ENCODE assay signal across 8 mouse cellular contexts in genomic region chr11:61266551-61267533, GRCm38 (mm10). TPM values are rescaled to one million over a fixed set of nuclear protein-coding genes. Genes with fewer than 3 reads are reported as not detected.
DNase-seq lines count a peak whose midpoint lies in the region; ATAC-seq and TF ChIP-seq lines count a peak whose summit lies in the region.

Gene Aldh3a2, minus strand, starts transcription at chr11:61267464.

- peak; percentile 99 for ATAC-seq in CD4-positive, CD25-positive, alpha-beta regulatory T cell, adult 4 months
- ATAC-seq in heart, embryonic 15.5 days (replicated peaks; ENCODE audit: insufficient number of reproducible peaks, insufficient read depth, low FRiP score, low read depth), result peak; percentile 98
- ATAC-seq in liver, embryonic 14.5 days (ENCODE audit: insufficient read depth), result peak; percentile 96
- peak; percentile 100 for ATAC-seq in neural tube, embryonic 11.5 days (ENCODE audit: insufficient read depth, low FRiP score, low TSS enrichment)
- peak; percentile 97 for ATAC-seq in stomach, postnatal 0 days (ENCODE audit: low FRiP score, low TSS enrichment)

- under 1% methylated on average over 58 of the region's 58 CpGs for WGBS in forebrain, embryonic 10.5 days
- under 1% methylated on average over 57 of the region's 58 CpGs for WGBS in heart, embryonic 15.5 days
- under 1% methylated on average over 58 of the region's 58 CpGs for WGBS in liver, embryonic 14.5 days (ENCODE audit: insufficient replicate concordance)
- 1% methylated on average over 58 of the region's 58 CpGs for WGBS in neural tube, embryonic 11.5 days
- WGBS in stomach, postnatal 0 days, result under 1% methylated on average over 57 of the region's 58 CpGs

- H3K27ac ChIP-seq in forebrain, embryonic 10.5 days, result peak within 1 kb of the TSS; percentile 92
- peak within 1 kb of the TSS; percentile 95 for H3K27ac ChIP-seq in heart, embryonic 15.5 days
- peak within 1 kb of the TSS; percentile 69 for H3K27ac ChIP-seq in liver, embryonic 14.5 days
- peak within 1 kb of the TSS; percentile 75 for H3K27ac ChIP-seq in neural tube, embryonic 11.5 days (ENCODE audit: low read depth, low read length)
- peak within 1 kb of the TSS; percentile 99 for H3K27ac ChIP-seq in stomach, postnatal 0 days (replicated peaks)

- H3K27me3 ChIP-seq in forebrain, embryonic 10.5 days (ENCODE audit: poor library complexity, severe bottlenecking), result peaks cover 19% of the 10 kb centered on the region
- no peaks in the 10 kb centered on the region for H3K27me3 ChIP-seq in heart, embryonic 15.5 days
- no peaks in the 10 kb centered on the region for H3K27me3 ChIP-seq in liver, embryonic 14.5 days (ENCODE audit: control insufficient read depth, insufficient read depth, low read length)
- no peaks in the 10 kb centered on the region for H3K27me3 ChIP-seq in neural tube, embryonic 11.5 days (ENCODE audit: control insufficient read depth, insufficient read depth, low read length)
- no peaks in the 10 kb centered on the region for H3K27me3 ChIP-seq in stomach, postnatal 0 days (ENCODE audit: control insufficient read depth, insufficient read depth, low read length)

- peak within 1 kb of the TSS; percentile 72 for H3K4me3 ChIP-seq in forebrain, embryonic 10.5 days
- H3K4me3 ChIP-seq in heart, embryonic 15.5 days, result peak within 1 kb of the TSS; percentile 85
- H3K4me3 ChIP-seq in liver, embryonic 14.5 days (ENCODE audit: insufficient read depth in 1 of 2, low read depth in 2 of 2, low read length in 2 of 2), result peak within 1 kb of the TSS; percentile 67 to 70
- peak within 1 kb of the TSS; percentile 53 for H3K4me3 ChIP-seq in neural tube, embryonic 11.5 days (ENCODE audit: low read depth, low read length)
- H3K4me3 ChIP-seq in stomach, postnatal 0 days (ENCODE audit: low read depth, low read length), result peak within 1 kb of the TSS; percentile 69

- H3K4me1 ChIP-seq in forebrain, embryonic 10.5 days, result peaks cover 15% of the 10 kb centered on the region
- H3K4me1 ChIP-seq in heart, embryonic 15.5 days (replicated peaks), result peaks cover 10% of the 10 kb centered on the region
- peaks cover 4 to 15% of the 10 kb centered on the region in 2 experiments for H3K4me1 ChIP-seq in liver, embryonic 14.5 days (replicated peaks; ENCODE audit: control insufficient read depth in 2 of 2, insufficient read depth in 2 of 2, low read length in 1 of 2)
- peaks cover 6% of the 10 kb centered on the region for H3K4me1 ChIP-seq in neural tube, embryonic 11.5 days (ENCODE audit: control insufficient read depth, insufficient read depth, low read length)
- no peaks in the 10 kb centered on the region; the same call in 1 of the 2 replicates for H3K4me1 ChIP-seq in stomach, postnatal 0 days (replicated peaks; ENCODE audit: control insufficient read depth, insufficient read depth)

- TF ChIP-seq CTCF in liver, embryonic 14.5 days (IDR thresholded peaks at IDR 0.05; ENCODE audit: low read depth), result peak; percentile 19
- TF ChIP-seq CTCF in stomach, postnatal 0 days (IDR thresholded peaks at IDR 0.05; ENCODE audit: low read depth), result peak; percentile 25; the same call in 1 of the 2 replicates

- TF ChIP-seq EP300 in liver, embryonic 14.5 days (IDR thresholded peaks at IDR 0.05; ENCODE audit: low read depth), result no peak
- TF ChIP-seq EP300 in stomach, postnatal 0 days (optimal IDR thresholded peaks at IDR 0.05), result no peak

- H3K9me3 ChIP-seq in forebrain, embryonic 10.5 days, result no peaks in the 10 kb centered on the region
- no peaks in the 10 kb centered on the region for H3K9me3 ChIP-seq in heart, embryonic 15.5 days (replicated peaks)
- H3K9me3 ChIP-seq in liver, embryonic 14.5 days (ENCODE audit: control insufficient read depth, low read length), result no peaks in the 10 kb centered on the region
- no peaks in the 10 kb centered on the region for H3K9me3 ChIP-seq in neural tube, embryonic 11.5 days (ENCODE audit: control insufficient read depth, low read length)
- H3K9me3 ChIP-seq in stomach, postnatal 0 days (ENCODE audit: control insufficient read depth, low read length), result no peaks in the 10 kb centered on the region

- H3K36me3 ChIP-seq in forebrain, embryonic 10.5 days (replicated peaks), result peaks cover 25% of the 10 kb centered on the region
- H3K36me3 ChIP-seq in heart, embryonic 15.5 days, result peaks cover 22% of the 10 kb centered on the region
- H3K36me3 ChIP-seq in liver, embryonic 14.5 days (replicated peaks; ENCODE audit: control insufficient read depth, insufficient read depth, low read depth), result no peaks in the 10 kb centered on the region
- no peaks in the 10 kb centered on the region for H3K36me3 ChIP-seq in neural tube, embryonic 11.5 days (ENCODE audit: control insufficient read depth, insufficient read depth, low read length)
- peaks cover 5% of the 10 kb centered on the region; the same call in 1 of the 2 replicates for H3K36me3 ChIP-seq in stomach, postnatal 0 days (ENCODE audit: control insufficient read depth, insufficient read depth, low read length)

- peak within 1 kb of the TSS; percentile 92 for H3K9ac ChIP-seq in heart, embryonic 15.5 days
- peak within 1 kb of the TSS; percentile 72 for H3K9ac ChIP-seq in liver, embryonic 14.5 days (replicated peaks)
- H3K9ac ChIP-seq in neural tube, embryonic 11.5 days (ENCODE audit: low read length), result peak within 1 kb of the TSS; percentile 82
- H3K9ac ChIP-seq in stomach, postnatal 0 days (ENCODE audit: low read length), result peak within 1 kb of the TSS; percentile 81

- peak; percentile 88 for DNase-seq in c-Kit-negative CD71-positive TER-119-positive erythroid progenitor cells, embryonic 14.5 days (ENCODE audit: low read depth, low spot score)
- DNase-seq in forebrain, embryonic 10.5 days (ENCODE audit: extremely low spot score, low spot score), result peak; percentile 93
- peak; percentile 98 for DNase-seq in kidney, postnatal 25 days
- peak; percentile 88 to 91 (median 88) for DNase-seq in liver, embryonic 14.5 days (ENCODE audit: low read depth in 3 of 3, low spot score in 3 of 3)
- DNase-seq in neural tube, embryonic 11.5 days (ENCODE audit: low spot score), result peak; percentile 91
- DNase-seq in stomach, postnatal 0 days (ENCODE audit: low spot score), result peak; percentile 97

- H3K4me2 ChIP-seq in heart, embryonic 15.5 days, result peak within 1 kb of the TSS; percentile 81
- peak within 1 kb of the TSS; percentile 71 for H3K4me2 ChIP-seq in liver, embryonic 14.5 days (ENCODE audit: low read depth)
- H3K4me2 ChIP-seq in neural tube, embryonic 11.5 days (ENCODE audit: low read depth), result peak within 1 kb of the TSS; percentile 79
- peak within 1 kb of the TSS; percentile 61 for H3K4me2 ChIP-seq in stomach, postnatal 0 days (replicated peaks; ENCODE audit: low read depth)

RNA-seq across cellular contexts. Expression of gene Aldh3a2, which starts in this region (rescaled TPM):
- 10 to 100 TPM; 35.8 to 49.3 TPM for polyA plus RNA-seq in CD4-positive, CD25-positive, alpha-beta regulatory T cell, adult 4 months (2017; shearing (Covaris generic))
- polyA plus RNA-seq in forebrain, embryonic 10.5 days (2016; fragmentation: Nextera tagmentation; extraction: Ambion mirVana), result 19.3 and 19.4 TPM in 2 replicates
- 29.4 and 34.9 TPM in 2 replicates for polyA plus RNA-seq in heart, embryonic 15.5 days (2015; fragmentation: Nextera tagmentation; extraction: Ambion mirVana)
- polyA plus RNA-seq in liver, embryonic 14.5 days (2012; rRNA removed), result 19.0 and 22.9 TPM in 2 replicates
- polyA plus RNA-seq in liver, embryonic 14.5 days (2014; fragmentation: Nextera tagmentation; extraction: Ambion mirVana), result 28.0 and 30.2 TPM in 2 replicates
- polyA plus RNA-seq in neural tube, embryonic 11.5 days (2014; fragmentation: Nextera tagmentation; extraction: Ambion mirVana), result 21.4 and 23.4 TPM in 2 replicates
- 68.0 and 68.4 TPM in 2 replicates for polyA plus RNA-seq in stomach, postnatal 0 days (2015; fragmentation: Nextera tagmentation; extraction: Ambion mirVana)

Comparison
In these comparisons a context has a peak if more than half of its experiments do, and no peak if none do; other contexts are left out.
1. Peak in every context shown above with its lines: DNase-seq, ATAC-seq, H3K4me3 ChIP-seq and H3K27ac ChIP-seq.